Mouse (Mus musculus): Measurements from ENCODE around the gene Slc39a11.

Slc39a11 gene

GRCm38 (mm10) chr11:113507716-113508480, 142.0 kb downstream of the Slc39a11 start:
- in situ Hi-C loops (cut with MboI; ENCODE audit: low pct_unique_long_range_greater_than_20kb in 1 of 2, low sequenced_read_pairs in 2 of 2, unreplicated experiment in 1 of 2): loop anchor here (10.0 kb wide), 1 partner anchor 97 kb away; no protein-coding TSS in a partner anchor

GRCm38 (mm10) chr11:113505551-113506160, 144.2 kb downstream of the Slc39a11 start:
- in situ Hi-C loops (cut with MboI; ENCODE audit: low pct_unique_long_range_greater_than_20kb in 1 of 2, low sequenced_read_pairs in 2 of 2, unreplicated experiment in 1 of 2): loop anchor here (10.0 kb wide), 1 partner anchor 99 kb away; no protein-coding TSS in a partner anchor

DNA sequence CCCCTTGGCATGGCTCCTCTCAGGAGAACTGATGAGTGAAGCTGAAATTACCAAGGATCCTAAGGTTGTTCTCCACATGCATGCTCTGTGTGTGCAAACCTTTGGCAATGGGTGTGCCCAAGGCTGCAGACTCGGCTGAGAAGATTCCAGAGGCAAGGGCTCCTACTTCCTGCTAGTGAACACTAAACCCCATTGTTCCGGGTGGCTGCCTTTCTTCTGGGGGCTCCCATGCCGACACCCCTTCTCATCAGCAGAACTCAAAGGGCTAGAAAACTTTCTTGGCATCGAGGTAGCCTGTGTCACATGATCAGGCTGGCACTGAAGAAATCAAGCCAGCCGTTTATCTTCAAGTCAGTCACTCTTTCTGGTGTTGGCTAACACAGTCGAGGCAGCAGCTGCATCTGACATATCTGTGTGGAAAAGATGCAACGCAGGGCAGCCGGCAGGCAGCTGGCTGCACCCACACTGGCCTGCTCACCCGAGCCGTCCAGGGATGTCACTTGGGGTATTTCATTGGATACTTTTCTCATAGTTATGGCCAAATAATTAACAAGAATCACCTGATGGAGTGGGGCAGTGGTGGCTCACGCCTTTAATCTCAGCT, 145.3 kb downstream of the Slc39a11 start:
- in situ Hi-C loops (cut with MboI; ENCODE audit: low pct_unique_long_range_greater_than_20kb in 1 of 2, low sequenced_read_pairs in 2 of 2, unreplicated experiment in 1 of 2): loop anchor here (10.0 kb wide), 1 partner anchor 100 kb away; no protein-coding TSS in a partner anchor

- in situ Hi-C loops (cut with MboI; ENCODE audit: low pct_unique_long_range_greater_than_20kb in 1 of 2, low sequenced_read_pairs in 2 of 2, unreplicated experiment in 1 of 2): loop anchor here (10.0 kb wide), 1 partner anchor 102 kb away; no protein-coding TSS in a partner anchor
These were observed 146.9 kb downstream of the Slc39a11 start for GRCm38 (mm10) chr11:113502968-113503367.

DNA sequence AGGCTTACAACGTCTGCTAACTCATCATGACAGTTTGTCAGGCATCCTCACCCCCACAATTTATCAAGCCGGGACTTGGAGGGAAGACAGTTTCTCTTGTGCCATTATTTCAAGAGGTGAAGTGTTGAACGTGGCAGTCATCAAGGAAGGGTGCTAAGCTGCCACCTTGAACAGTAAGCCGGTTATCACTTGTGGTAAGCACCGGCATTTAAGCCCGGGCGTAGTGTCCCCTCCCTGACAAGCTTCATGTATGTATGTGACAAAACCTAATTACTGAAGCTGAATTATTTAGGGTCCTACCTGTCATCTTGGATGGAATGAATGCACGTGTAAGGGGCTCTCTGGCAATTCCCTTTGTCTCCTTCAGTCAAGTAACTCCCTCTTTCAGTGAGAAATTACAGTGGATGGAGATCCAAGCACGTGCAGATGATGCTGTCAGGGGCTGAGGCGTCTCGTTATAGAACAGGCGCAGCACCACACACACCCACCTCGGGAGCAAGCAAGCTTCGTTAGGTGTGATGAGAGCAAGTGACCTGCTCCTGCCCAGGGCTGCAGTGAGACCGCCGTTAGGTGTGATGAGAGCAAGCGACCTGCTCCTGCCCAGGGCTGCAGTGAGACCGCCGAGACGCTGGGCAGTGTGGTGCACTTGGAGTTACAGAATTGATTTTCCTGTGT, 149.1 kb downstream of the Slc39a11 start:
- in situ Hi-C loops (cut with MboI; ENCODE audit: low pct_unique_long_range_greater_than_20kb in 1 of 2, low sequenced_read_pairs in 2 of 2, unreplicated experiment in 1 of 2): loop anchor here (10.0 kb wide), 1 partner anchor 104 kb away; no protein-coding TSS in a partner anchor

DNA sequence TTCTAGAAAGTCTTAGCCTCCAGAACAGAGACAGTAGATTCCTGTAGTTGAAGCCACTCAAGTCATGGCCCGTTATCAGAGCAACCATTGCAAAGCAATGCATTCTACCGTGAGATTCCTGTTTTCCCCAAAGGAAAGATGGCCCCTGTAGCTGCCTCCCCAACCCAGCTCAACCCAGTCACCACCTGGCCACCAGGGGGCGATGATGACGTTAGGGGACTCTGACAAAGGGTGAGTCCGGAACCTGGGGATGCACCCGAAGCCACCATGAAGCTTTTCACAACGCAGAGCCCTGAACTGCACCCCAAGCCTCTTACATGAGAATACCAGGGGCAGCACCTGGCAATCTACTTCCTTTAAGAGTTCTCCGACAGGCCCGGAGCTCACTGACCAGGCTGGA, 151.0 kb downstream of the Slc39a11 start:
- in situ Hi-C loops (cut with MboI; ENCODE audit: low pct_unique_long_range_greater_than_20kb in 1 of 2, low sequenced_read_pairs in 2 of 2, unreplicated experiment in 1 of 2): no loop called here

GRCm38 (mm10) chr11:113494021-113494546, 155.8 kb downstream of the Slc39a11 start:
- in situ Hi-C loops (cut with MboI; ENCODE audit: low pct_unique_long_range_greater_than_20kb in 1 of 2, low sequenced_read_pairs in 2 of 2, unreplicated experiment in 1 of 2): no loop called here

- in situ Hi-C loops (cut with MboI; ENCODE audit: low pct_unique_long_range_greater_than_20kb in 1 of 2, low sequenced_read_pairs in 2 of 2, unreplicated experiment in 1 of 2): no loop called here
These were observed 159.1 kb downstream of the Slc39a11 start for GRCm38 (mm10) chr11:113490530-113491520.

DNA sequence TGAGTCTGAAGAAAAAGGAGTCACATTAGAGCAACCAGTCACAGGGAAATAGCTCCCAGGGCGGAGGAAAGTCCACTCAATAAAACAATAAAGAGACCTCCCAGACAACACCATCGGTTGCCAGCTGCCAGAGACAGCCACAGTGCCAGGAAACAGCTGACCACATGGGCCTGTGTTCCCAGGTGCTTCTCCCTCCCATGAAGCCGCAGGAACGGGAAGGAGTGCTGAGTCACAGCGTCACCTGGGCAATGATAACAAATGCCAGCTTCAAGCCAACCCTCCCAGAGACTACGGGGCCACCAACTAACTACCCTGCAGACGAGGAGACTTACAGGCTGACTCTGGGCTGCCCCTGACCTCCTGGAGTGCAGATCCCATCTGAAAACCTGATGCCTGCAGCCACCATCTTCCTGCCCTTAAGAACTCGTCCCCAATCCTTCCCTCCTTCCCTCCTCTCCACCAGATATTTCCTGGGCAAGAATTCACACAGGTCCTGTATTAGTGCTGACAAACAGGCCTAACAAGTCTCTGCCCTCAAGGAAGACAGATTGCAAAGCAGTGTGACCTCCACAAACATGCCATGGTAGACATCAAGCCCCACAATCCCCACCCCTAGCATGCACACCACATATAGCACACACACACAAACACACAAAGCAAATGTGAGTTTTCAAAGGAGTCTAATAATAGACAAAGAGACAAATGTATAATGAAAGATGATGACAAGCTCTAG, 162.1 kb downstream of the Slc39a11 start:
- in situ Hi-C loops (cut with MboI; ENCODE audit: low pct_unique_long_range_greater_than_20kb in 1 of 2, low sequenced_read_pairs in 2 of 2, unreplicated experiment in 1 of 2): no loop called here

GRCm38 (mm10) chr11:113484037-113484436, 165.8 kb downstream of the Slc39a11 start:
- in situ Hi-C loops (cut with MboI; ENCODE audit: low pct_unique_long_range_greater_than_20kb in 1 of 2, low sequenced_read_pairs in 2 of 2, unreplicated experiment in 1 of 2): no loop called here

DNA sequence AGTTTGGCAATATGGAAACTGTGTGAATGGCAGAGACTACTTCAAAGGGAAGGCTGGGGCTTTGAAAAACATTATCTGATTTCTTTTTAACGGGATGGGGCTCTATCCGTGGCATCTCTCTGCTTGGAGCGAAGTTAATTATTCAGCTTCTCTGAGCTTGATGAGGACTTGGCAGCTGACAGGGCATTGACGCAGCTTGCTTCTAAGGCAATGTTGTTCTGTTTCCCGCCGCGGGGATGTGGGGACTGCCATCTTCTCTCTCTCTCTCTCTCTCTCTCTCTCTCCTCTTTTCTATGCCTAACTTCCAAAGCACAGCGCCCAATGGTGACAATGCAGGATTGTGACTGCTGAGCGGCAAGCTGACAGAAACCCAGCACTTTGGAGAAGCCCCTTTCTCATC, 172.3 kb downstream of the Slc39a11 start:
- in situ Hi-C loops (cut with MboI; ENCODE audit: low pct_unique_long_range_greater_than_20kb in 1 of 2, low sequenced_read_pairs in 2 of 2, unreplicated experiment in 1 of 2): no loop called here

GRCm38 (mm10) chr11:113476720-113477119, 173.2 kb downstream of the Slc39a11 start:
- in situ Hi-C loops (cut with MboI; ENCODE audit: low pct_unique_long_range_greater_than_20kb in 1 of 2, low sequenced_read_pairs in 2 of 2, unreplicated experiment in 1 of 2): no loop called here

GRCm38 (mm10) chr11:113475491-113475890, 174.4 kb downstream of the Slc39a11 start:
- in situ Hi-C loops (cut with MboI; ENCODE audit: low pct_unique_long_range_greater_than_20kb in 1 of 2, low sequenced_read_pairs in 2 of 2, unreplicated experiment in 1 of 2): no loop called here

DNA sequence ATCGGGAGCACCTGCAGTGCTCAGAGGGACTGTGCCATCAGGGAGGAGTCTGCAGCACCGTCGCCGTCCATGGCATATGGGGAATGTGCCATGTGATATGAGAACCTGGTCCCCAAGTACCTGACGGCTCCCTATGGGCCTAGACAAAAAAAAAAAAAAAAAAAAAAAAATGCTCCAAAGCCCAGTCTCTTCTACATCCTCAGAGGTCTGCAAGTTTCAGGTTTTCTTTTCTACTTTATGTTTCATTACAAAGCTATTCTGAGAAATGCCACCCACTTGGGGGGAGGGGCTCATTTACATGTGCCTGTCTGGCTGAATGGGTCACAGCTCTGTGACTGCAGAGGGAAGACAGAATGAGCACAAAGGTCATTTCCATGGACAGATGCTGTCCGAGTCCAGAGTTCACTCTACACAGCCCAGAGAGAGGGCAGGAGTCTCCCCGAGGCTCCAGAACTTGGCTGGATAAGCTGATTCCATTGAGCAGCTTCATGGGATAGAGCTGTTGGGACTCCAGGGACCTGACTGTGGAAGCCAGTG, 175.8 kb downstream of the Slc39a11 start:
- in situ Hi-C loops (cut with MboI; ENCODE audit: low pct_unique_long_range_greater_than_20kb in 1 of 2, low sequenced_read_pairs in 2 of 2, unreplicated experiment in 1 of 2): no loop called here

DNA sequence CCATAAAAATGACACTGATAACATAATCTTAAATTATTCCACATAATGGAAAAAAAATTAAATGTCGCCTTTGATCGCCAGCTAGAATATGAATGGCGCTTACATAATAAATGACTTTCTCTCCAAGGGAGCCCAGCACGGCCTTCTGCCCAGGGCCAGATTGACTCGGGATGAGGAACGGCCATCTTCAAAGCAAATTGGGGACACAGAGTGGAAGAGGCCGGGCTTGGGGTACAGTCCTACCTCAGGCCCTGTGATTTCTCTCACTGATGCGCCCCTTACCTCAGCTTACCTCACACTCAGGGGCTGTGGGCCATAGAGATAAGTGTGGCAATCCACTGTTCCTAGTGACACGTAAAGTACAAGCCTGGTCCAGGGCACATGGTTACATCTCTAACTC, 177.9 kb downstream of the Slc39a11 start:
- in situ Hi-C loops (cut with MboI; ENCODE audit: low pct_unique_long_range_greater_than_20kb in 1 of 2, low sequenced_read_pairs in 2 of 2, unreplicated experiment in 1 of 2): no loop called here

GRCm38 (mm10) chr11:113469919-113470785, 179.7 kb downstream of the Slc39a11 start:
- in situ Hi-C loops (cut with MboI; ENCODE audit: low pct_unique_long_range_greater_than_20kb in 1 of 2, low sequenced_read_pairs in 2 of 2, unreplicated experiment in 1 of 2): no loop called here
